Mouse (Mus musculus): ENCODE results near the gene St8sia1.
A peak's percentile ranks its signal among the peaks of the same experiment; 100 is the strongest.

The St8sia1 gene

DNA sequence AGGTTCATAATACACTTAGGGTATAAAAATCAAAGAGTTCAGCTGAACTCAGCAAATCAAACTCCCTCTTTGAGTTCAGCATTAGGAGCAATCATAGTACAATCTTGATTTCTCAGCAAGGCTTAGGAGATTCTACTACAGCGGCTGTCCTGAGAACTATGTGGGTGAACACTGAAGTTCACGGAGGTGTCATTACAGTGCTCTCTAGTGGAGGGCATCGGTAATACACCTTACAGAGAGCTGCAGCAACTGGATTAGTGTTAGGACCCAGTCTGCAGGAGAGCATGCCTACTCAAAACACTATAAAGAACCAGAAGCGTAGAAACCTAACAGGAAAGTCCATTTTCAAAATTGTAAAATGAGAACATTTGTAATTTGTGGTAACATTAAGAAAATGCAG, 178.9 kb downstream of the St8sia1 start:
- peak; percentile 69 for DNase-seq

DNA sequence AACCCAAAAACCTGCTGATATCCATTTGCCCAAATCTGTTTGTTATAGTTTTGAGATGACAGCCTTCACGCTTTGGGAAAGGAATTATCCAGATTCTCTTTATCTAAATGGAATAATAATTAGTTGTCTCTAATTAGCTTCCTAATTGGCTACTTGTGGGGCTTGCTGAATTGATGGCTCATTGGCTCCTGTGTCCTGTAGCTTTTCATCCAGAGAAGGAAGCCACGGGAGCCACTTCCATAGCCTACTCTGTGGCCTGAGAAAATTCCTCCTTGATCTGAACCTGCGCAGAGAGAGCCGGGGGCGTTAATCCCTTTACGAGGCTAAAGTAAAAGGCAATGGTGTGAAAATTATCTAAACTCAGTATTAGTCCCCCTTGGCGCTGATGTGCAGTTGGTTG, 183.0 kb downstream of the St8sia1 start:
- DNase-seq: no peak

DNA sequence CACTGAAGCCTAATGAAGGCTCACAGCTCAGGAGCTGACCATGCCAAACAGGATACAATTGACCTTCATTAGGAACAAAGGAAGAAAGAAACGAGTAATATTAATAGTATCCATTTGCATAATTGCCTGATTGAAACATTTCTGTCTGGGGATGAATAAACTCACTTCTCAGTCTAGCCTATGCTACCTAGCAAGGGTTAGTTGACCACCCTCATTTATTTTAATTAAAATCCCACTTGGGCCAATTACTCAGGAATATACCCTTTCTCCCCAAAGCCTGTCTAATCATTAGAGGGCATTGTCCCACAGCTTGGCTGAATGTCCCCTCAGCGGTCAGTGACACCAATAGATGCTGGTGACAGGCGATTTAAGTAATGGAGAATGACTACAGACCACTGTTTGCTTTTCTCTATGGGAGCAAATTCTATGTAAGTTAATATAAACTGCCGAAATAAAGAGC, 183.6 kb downstream of the St8sia1 start:
- no peak for DNase-seq

DNA sequence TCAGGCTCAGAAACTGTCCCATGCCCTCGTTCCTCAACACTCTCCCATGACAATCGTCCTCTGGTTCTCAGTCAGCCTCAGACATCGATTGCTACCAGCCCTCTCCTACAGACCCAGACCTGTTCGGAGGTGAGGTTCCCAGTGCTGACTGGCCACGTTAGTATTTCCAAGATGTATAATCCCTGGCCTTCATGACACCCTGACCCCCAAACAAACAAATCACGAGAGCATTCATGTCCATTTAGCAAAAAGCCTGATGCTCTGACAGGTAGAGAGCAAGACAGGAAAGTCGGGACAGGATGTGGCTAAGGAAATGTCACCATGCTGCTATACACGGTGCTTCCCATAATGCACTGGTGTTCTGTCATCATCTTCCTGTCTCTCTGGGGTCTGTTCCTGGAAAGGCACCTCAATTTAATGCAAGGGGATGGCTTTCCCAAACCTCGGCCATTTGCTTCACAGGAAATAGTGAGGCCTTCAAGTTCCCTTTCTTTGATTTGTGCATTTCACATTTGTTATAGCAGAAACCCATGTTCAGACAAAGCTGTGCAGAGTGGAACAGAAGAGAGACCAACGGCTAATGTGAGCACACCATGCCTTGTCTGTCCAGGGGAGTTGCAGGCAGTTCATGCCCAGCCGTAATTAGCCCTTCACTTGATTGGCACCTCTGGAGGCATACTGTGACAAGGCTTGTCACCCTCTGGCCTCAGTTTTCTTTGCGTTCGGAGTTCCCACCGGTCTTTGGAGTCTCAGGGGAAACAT, 184.3 kb downstream of the St8sia1 start:
- no peak for DNase-seq

DNA sequence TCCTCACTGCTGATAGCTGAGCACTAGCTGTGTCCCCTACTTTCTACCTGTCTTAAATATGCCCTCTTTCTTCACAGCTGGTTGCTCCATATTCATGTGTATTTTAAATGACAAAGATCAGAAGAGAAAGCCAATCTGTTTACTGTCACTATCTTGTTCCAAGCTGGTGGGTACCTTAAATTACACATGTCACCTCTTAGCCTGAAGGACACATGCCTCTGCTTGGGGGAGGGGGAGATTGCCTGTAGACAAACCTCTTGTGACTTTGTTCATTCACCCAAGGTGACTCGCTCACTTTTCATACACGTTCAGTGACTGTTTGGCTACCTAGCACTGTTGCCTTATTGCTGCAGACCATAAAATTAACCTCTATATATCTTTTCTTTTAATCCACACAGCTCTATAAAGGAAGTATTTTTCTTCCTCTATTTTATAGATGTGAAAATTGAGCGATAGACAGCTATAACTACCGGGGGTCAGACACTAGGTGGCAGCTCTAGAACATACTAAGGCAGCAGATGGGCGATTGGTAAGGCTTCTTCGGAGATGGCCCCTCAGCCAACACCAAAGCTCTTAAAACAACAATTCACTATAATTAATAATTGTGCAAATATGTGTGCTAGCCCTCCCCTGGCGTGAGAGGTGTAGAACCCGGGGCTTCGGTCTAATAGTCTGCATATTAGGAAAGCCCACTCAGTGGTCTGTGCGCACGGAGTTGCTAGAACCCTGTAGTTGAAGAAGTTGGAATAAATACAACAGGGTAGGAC, 185.0 kb downstream of the St8sia1 start:
- DNase-seq: peak; percentile 73

DNA sequence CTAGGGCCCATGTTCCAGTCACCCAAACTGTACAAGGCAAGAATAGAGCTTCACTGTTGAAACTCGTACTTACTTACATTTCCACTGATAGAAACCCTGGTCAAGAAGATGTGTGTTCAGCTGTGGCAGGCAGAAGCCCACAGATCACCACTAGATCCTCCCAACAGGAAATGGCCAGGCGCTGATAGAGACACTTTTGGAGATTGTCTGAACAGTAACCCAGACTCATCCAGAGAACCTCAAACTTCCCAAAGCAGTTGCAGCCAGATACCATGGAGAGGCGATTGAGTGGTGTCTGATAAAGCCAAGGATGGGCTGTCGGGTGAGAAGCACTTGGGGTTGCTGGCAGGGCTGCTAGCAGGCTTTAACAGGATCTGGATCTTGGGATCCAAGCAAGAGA, 187.3 kb downstream of the St8sia1 start:
- DNase-seq: no peak

DNA sequence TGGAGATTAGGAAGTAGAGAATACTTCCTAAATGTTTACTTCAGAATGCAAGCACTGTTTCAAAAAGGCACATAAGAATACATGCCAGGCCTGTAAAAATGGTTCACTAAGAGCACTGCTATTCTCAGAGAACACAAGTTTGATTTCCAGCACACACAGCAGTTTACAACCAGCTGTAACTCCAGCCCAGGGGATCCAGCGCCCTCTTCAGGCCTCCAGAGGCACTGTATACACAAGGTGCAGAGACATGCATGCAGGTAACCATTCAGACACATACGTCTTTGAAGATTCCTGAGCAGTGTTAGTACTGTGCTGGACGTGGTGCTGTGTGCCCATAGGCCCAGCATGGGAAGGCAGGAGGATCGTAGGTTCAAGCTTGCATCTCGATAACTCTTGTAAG, 190.7 kb downstream of the St8sia1 start:
- no peak for DNase-seq

DNA sequence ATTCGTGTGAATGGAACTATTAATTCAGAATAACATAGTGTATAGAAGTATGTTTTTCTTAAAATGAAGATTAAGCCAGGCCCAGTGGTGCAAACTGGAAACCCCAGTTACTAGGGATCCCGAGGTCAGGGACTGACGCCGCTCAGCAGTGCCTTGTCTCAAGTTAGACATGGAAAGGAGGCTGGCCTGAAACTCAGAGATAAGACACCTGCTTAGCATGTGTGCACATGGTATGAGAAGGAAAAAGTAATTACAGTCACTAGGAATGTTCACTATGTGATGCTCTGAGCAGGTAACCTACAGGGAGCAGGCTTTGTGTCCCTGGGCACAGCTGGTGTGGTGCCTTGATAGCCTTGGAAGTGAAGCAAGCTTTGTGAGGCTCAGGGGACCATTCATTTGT, 192.6 kb downstream of the St8sia1 start:
- DNase-seq: no peak
